Mouse (Mus musculus): ENCODE data around the gene Htatip2.
A peak's percentile ranks its signal among the peaks of the same experiment; 100 is the strongest.

The Htatip2 gene

GRCm38 (mm10) chr7:49758934-49759571 lies at the start of gene Htatip2:
Gene Htatip2, plus strand, starts transcription at chr7:49759115.
- DNase-seq (ENCODE audit: low read depth, low spot score), result peak; percentile 43

- peak; percentile 38 for DNase-seq (ENCODE audit: low read depth, low spot score)
These were observed 49.4 kb upstream of the Htatip2 start for GRCm38 (mm10) chr7:49709381-49710021.

- no peak for DNase-seq (ENCODE audit: low read depth, low spot score)
These were observed 40.8 kb upstream of the Htatip2 start for GRCm38 (mm10) chr7:49717942-49718733.

GRCm38 (mm10) chr7:49734342-49734741 lies 24.6 kb upstream of the Htatip2 start:
- DNase-seq (ENCODE audit: low read depth, low spot score), result no peak

- no peak for DNase-seq (ENCODE audit: low read depth, low spot score)
These were observed 19.5 kb upstream of the Htatip2 start for GRCm38 (mm10) chr7:49739448-49739847.

- no peak for DNase-seq (ENCODE audit: low read depth, low spot score)
These were observed 17.4 kb upstream of the Htatip2 start for GRCm38 (mm10) chr7:49741474-49741873.

GRCm38 (mm10) chr7:49741923-49742322 lies 17.0 kb upstream of the Htatip2 start:
- DNase-seq (ENCODE audit: low read depth, low spot score), result no peak

GRCm38 (mm10) chr7:49751148-49751547 lies 7.8 kb upstream of the Htatip2 start:
- DNase-seq (ENCODE audit: low read depth, low spot score), result peak; percentile 58

- peak; percentile 83 for DNase-seq (ENCODE audit: low read depth, low spot score)
These were observed 6.0 kb upstream of the Htatip2 start for GRCm38 (mm10) chr7:49752730-49753506.

GRCm38 (mm10) chr7:49754767-49755166 lies 4.1 kb upstream of the Htatip2 start:
- peak; percentile 76 for DNase-seq (ENCODE audit: low read depth, low spot score)

- DNase-seq (ENCODE audit: low read depth, low spot score), result no peak
These were observed 3.7 kb downstream of the Htatip2 start for GRCm38 (mm10) chr7:49762605-49763004.

- DNase-seq (ENCODE audit: low read depth, low spot score), result peak; percentile 59
These were observed 5.2 kb downstream of the Htatip2 start for GRCm38 (mm10) chr7:49764011-49764716.

GRCm38 (mm10) chr7:49766166-49766565 lies 7.3 kb downstream of the Htatip2 start:
- DNase-seq (ENCODE audit: low read depth, low spot score), result no peak

- no peak for DNase-seq (ENCODE audit: low read depth, low spot score)
These were observed 9.6 kb downstream of the Htatip2 start for GRCm38 (mm10) chr7:49768509-49768908.

GRCm38 (mm10) chr7:49774396-49774795 lies 15.5 kb downstream of the Htatip2 start:
- no peak for DNase-seq (ENCODE audit: low read depth, low spot score)

- no peak for DNase-seq (ENCODE audit: low read depth, low spot score)
These were observed 18.7 kb downstream of the Htatip2 start for GRCm38 (mm10) chr7:49777585-49777984.

GRCm38 (mm10) chr7:49778114-49778901 lies 19.4 kb downstream of the Htatip2 start, which contains the start of gene Prmt3:
Gene Prmt3, plus strand, starts transcription at chr7:49778346.
- DNase-seq (ENCODE audit: low read depth, low spot score), result peak; percentile 98

GRCm38 (mm10) chr7:49778904-49779615 lies 20.1 kb downstream of the Htatip2 start:
- DNase-seq (ENCODE audit: low read depth, low spot score), result peak; percentile 57

GRCm38 (mm10) chr7:49783017-49783416 lies 24.1 kb downstream of the Htatip2 start:
- no peak for DNase-seq (ENCODE audit: low read depth, low spot score)

GRCm38 (mm10) chr7:49785141-49785540 lies 26.2 kb downstream of the Htatip2 start:
- no peak for DNase-seq (ENCODE audit: low read depth, low spot score)

Measured in ZHBTc4 (cell line).